Mouse (Mus musculus) kidney, postnatal 25 days (tissue): ENCODE measurements around the gene Med22.

Source experiments
- DNase-seq, 2 experiments: peaks; one replicate each; pipeline ENCODE4 v3.0.0; 2021; ENCODE audit warnings: mixed read lengths in 2 of 2

Med22 gene

GRCm38 (mm10) chr2:26910124-26910993, at the start of gene Med22, which contains the start of gene Rpl7a:
TSS of gene Med22 (minus strand) at chr2:26910677.
TSS of gene Rpl7a (plus strand) at chr2:26910764.
- peak; percentile 100 for DNase-seq

- peak in 1 of 2 experiments; percentile 23 for DNase-seq
Measured at GRCm38 (mm10) chr2:26957488-26957859, 47.0 kb upstream of the Med22 start.

GRCm38 (mm10) chr2:26956811-26957487, 46.5 kb upstream of the Med22 start:
- peak; percentile 13 to 65 for DNase-seq

- no peak for DNase-seq
Measured at GRCm38 (mm10) chr2:26954735-26955395, 44.4 kb upstream of the Med22 start.

GRCm38 (mm10) chr2:26952866-26953265, 42.4 kb upstream of the Med22 start:
- no peak for DNase-seq

DNA sequence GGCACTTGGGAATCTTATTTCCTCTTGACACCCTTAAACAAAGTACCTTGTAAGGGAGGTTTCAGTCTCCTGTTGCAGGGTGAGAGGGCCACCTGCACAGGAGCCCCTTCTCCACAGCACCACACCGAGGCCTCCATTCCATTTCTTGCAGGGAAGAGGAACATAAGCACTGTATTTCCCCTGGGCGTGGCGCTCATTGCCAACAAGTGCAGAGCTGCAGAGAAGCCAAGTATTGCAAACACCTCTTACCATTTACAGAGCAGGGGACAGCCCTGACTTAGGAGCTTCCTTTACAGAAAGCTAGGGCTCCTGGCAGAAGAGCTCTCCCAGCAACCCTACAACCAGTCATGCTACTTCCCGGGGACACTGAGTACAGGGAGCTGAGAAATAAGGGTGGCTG, 41.7 kb upstream of the Med22 start:
- DNase-seq, result no peak

DNA sequence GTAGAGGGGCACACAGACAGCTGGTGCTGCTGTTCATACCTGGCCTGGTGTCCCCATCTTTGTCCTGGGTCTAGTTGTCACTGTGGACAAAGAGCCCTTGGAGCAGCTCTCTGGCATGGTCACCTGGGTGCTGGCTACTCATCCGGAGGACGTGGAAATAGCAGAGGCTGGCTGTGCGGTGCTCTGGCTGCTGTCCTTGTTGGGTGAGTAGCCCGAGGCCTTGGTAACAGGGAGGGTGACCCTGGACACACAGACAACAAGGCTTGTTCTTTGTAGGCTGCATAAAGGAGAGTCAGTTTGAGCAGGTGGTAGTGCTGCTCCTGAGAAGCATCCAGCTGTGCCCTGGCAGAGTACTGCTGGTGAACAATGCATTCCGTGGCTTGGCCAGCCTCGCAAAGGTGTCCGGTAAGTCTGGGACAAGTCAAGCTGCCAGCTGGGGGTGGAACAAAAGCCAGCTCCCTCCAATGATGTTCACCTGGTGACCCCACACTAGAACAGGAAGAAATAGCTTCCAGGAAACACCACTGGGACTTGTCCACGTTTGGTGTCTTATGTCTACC, 40.9 kb upstream of the Med22 start:
- DNase-seq, result no peak

DNA sequence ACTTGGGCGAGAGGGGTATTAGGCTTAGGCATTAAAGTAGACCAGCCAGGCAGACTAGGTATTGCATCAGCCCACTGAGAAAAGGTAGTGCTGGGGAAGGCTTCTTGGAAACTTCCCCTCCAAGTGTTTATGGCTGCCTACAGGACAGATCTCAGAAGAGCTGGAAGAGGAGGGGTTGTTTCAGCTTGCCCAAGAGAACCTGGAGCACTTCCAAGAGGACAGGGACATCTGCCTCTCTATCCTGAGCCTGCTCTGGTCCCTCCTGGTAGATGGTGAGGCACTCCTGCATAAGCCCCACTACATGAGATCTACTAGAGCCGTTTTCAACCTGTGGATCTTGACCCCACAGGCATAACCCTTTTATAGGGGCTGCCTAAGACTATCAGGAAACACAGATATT, 39.9 kb upstream of the Med22 start:
- DNase-seq, result no peak

- no peak for DNase-seq
Measured at GRCm38 (mm10) chr2:26943253-26943652, 32.8 kb upstream of the Med22 start.

GRCm38 (mm10) chr2:26941539-26941938, 31.1 kb upstream of the Med22 start:
- peak in 1 of 2 experiments; percentile 64 for DNase-seq

DNA sequence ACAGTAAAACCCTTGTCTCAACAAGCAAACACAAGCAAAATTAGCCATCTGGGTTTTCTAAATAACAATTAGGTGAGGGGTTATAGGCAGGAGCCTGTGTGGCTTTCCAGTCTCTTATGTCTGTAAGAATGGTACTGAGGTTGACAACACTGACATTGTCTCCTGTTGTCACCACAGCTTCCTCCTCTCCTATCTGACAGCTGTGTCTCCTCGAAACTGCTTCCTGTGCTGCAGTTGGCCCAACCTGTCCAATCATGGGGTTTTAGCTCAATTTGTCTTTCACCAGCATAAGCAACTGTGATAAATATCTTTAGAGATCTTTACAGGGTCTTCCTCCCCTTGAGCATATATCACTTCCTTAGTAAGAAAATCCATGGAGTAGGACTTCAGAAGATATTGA, 25.9 kb upstream of the Med22 start:
- DNase-seq, result no peak

GRCm38 (mm10) chr2:26935286-26935685, 24.8 kb upstream of the Med22 start:
- no peak for DNase-seq

DNA sequence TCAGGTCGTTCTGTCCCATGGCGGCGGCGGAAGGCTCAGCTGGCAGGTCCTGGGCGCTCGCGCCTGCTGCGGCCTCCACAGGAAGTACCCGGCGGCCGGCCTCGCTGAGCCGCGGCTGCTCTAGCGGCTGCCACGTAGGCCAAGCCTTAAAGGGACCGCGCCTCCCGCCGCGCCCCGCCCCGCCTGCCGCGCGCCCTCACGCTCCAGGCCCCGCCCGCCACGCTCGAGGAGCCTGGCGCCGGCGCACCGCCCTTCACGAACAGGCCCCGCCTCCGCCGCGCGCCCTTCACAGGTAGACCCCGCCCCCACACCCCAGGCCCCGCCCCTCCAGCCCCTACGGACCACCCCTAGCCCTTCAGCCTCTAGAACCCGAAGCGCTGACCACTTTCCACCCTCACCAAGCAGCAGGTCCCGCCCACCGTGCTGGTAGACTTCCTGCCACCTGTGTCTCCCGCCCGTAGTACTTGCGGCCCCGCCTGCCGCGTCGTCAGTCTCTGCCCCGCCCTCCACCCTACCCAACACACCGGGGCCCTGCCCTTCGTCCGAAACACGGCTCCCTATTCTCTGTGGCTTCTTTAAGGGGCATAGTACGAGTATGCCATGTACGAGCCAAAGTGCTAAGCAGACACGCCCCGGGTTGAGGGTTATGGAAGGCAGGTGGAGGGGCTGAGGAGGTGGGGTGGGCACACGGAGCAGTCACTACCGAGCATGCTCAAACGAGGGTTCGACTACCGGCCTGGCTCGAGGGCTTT, 23.0 kb upstream of the Med22 start, which contains the start of the genes Surf4 and Stkld1:
Surf4 (minus strand) TSS at position 625 of the 752 bp plus-strand sequence.
Stkld1 (plus strand) TSS at position 744 of the 752 bp plus-strand sequence.
- peak; percentile 96 to 99 for DNase-seq

DNA sequence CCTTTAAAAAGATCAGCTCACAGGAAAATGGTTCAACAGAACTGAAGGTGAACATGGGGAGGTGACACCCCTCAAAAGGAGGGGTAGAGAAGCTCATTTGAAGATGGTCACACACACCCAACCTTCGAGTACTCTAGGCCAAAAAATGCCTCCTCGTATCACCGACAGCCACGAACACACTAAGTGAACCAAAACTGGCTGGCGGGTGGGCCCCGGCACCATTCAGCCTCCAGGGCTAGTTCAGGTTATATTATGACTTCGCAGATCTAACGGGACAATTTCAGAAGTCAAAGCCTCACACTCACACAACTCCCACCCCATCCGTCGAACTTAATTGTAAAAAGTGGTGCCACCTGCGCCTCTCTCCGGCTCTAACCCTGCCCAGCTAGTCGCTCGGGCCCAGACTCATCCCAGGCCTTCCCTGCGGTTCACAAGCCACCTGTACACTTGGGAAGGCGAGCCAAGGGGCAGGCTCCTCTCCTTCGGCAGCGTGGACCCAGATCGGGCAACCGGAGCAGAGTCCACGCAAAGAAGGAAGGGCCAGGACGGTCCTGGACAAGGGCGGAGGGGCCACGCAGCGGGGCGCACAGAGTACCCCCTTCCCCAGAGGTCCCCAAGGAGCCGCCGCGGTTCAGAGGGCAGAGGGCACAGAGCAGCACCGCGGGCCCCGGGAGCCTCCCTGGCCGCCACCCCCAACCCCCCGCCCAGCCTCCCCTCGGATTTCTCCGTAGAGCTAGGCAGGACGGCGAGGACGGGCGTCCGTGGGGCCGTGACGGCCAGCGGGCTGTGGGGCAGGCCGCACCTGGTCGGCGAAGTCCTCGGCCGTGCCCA, 22.2 kb upstream of the Med22 start:
- peak; percentile 60 to 83 for DNase-seq

DNA sequence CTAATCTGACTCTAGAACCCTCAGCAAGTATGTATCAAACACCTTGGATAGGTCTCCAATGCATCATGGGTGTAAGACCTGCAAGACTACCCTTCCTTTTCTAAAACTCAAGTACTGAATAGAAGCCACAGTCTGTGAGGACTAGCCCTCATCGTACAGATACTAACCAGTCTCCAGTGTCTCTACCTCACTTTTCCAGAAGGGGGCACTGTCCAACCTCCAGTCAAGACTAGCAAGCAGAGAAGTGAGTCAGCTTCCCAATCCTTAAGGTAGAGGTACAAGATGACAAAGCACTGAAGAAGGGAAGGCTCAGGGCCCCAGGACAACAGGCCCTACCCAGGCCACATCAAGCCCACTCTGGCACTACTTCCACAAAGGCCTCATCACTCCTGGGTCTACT, 19.9 kb upstream of the Med22 start:
- peak; percentile 75 to 82 for DNase-seq

- DNase-seq, result peak; percentile 22 to 66
Measured at GRCm38 (mm10) chr2:26927745-26928476, 17.4 kb upstream of the Med22 start.

DNA sequence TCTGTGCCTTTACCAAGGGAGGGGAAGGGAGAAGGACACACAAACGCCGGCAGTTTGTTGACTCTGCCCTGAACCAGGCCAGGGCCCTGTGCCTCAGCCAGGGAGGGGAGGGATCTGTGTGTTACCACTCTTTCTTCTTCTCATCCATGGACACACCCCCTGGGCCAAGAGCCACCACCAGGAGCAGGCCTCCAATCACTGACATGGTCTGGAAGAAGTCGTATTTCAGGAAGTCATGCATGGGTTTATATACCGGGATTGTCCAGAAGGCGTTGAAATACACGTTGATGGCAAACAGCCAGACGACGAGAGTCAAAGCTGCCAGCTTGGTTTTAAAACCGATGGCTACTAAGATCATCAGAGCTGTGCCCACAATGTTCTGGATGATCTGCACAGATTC, 11.3 kb upstream of the Med22 start:
- peak; percentile 56 to 80 for DNase-seq

GRCm38 (mm10) chr2:26920190-26920855, 9.8 kb upstream of the Med22 start:
- peak; percentile 57 to 86 for DNase-seq

GRCm38 (mm10) chr2:26919684-26920083, 9.2 kb upstream of the Med22 start:
- DNase-seq, result no peak

DNA sequence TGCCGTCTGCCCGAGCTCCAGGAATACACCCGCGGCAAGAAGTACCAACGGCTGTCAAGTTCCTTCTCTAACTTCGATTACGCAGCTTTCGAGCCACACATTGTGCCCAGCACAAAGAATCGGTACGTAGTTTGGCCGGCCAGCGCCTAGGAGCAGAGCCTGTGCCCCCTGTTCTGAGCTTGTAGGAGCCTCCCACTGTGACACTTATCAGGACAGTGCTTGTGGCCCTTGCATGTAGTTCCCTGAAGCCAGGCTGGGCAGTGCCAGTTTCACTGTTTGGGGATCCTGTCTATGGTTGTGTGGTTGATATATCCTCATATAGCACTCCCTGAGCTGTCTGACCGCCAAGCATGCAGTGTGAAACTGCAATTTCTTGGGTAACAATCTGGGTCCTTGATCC, 6.3 kb upstream of the Med22 start:
- DNase-seq, result no peak
